Mouse (Mus musculus): ENCODE measurements around the gene Rai1.

DNA sequence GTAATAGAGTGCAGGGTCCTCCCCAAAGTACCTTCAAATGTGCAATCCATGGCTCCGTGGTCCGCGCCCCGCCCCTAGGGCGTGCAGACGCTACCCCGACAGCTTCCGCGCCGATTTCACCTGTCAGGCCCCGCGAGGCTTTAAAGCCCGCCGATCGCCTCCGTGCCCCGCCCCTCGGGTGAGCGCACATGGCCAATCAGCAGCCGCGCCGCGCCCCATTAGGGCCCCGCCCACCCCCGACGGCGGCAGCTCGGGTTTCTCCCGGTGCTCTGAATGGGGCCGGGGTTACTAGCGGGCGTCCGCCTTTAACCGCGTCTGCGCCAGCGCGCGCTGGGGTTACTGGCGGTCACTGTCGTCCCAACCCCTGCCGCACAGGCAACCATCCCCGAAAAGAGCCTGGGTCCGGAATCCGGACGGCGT lies 105.5 kb downstream of the Rai1 start:
- TF ChIP-seq CHD2 (IDR thresholded peaks at IDR 0.05; ENCODE audit: low read depth, low read length) = no peak; the same call in 1 of the 2 replicates
- no peak for TF ChIP-seq ZNF384 (IDR thresholded peaks at IDR 0.05; ENCODE audit: low read depth, low read length)
- no peak for TF ChIP-seq MAFK (IDR thresholded peaks at IDR 0.05; ENCODE audit: insufficient read depth, low read depth, low read length)
- no peak for TF ChIP-seq HCFC1 (IDR thresholded peaks at IDR 0.05; ENCODE audit: borderline replicate concordance, insufficient read depth, low read length)
- no peak for TF ChIP-seq ZC3H11A (IDR thresholded peaks at IDR 0.05; ENCODE audit: borderline replicate concordance, low read depth, low read length)

All from ES-E14 (cell line).